Mouse (Mus musculus): ENCODE measurements around the gene Elk3.

The Elk3 gene

DNA sequence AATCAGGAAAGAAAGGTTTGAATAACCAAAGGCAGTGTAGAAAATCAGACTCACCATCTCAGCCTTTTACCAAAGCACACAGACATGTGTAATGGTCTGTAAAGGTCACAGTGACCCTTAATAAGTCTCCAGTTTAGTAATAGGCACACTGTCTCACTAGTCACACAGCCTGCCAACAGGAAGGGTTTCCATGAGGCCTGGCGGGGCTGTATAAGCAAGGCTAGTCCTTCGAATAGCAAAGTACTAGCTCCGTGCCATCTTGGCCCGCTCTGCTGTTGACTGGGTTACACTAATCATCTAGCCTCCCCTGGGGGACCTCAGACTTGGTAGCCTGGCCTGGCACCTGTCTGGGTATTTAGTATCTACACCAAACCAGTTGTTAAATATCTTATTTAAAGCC, 20.6 kb upstream of the Elk3 start:
- in situ Hi-C loops (cut with MboI), result no loop called here

DNA sequence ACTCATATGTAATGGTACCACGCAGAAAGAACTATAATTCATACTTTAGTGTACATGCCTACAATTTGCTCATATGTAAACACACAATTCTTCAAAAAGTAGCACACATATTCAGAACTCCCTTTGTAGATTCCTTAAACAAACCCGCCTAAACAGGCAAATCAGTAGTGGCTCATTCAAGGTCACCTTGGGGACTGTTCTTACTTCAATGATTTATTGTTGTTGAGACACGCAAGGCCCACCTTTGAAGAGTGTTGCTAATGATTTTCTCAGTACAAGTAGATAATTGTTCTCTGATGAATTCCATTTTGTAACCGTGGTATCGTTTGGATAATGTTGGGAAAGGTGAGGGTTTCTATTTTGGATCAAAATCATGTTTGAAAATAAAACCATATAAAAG, 17.4 kb upstream of the Elk3 start:
- in situ Hi-C loops (cut with MboI), result no loop called here

DNA sequence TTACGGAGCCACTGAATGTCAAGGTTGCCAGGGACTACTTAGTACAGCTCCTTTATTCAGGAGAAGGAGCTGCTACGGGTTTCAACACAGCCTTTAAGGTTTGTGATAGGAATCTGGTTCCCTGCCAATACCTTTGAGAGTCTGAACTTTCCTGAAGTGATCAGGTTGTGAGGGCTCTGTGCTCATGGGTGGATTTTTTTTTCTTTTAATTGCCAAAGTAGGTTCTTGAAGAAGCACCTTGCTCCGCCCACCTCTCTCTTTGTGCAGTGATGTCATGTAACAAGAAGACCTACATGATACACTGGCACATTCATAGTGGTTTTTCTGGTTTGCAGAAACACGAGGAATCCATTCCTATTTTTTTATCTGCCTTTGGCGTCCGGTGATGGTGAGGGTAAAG, 16.3 kb upstream of the Elk3 start:
- in situ Hi-C loops (cut with MboI), result no loop called here

DNA sequence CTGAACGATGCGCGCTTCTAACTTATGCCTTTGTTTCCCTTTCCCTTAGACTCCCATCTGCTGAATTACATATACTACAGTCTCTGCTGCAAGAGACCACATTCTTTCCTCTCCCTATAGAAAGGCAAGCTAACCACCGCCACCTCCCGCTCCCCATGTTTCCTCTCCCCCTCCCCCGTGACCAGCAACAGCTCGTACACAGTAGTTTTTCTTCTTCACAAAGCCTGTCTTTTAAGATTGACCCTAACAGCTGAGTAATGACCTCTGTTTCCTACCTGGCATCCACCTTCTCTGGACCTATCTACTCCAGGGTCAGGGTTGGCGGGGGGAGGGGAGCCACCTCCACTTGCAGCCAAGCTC, 15.8 kb upstream of the Elk3 start:
- in situ Hi-C loops (cut with MboI), result no loop called here

DNA sequence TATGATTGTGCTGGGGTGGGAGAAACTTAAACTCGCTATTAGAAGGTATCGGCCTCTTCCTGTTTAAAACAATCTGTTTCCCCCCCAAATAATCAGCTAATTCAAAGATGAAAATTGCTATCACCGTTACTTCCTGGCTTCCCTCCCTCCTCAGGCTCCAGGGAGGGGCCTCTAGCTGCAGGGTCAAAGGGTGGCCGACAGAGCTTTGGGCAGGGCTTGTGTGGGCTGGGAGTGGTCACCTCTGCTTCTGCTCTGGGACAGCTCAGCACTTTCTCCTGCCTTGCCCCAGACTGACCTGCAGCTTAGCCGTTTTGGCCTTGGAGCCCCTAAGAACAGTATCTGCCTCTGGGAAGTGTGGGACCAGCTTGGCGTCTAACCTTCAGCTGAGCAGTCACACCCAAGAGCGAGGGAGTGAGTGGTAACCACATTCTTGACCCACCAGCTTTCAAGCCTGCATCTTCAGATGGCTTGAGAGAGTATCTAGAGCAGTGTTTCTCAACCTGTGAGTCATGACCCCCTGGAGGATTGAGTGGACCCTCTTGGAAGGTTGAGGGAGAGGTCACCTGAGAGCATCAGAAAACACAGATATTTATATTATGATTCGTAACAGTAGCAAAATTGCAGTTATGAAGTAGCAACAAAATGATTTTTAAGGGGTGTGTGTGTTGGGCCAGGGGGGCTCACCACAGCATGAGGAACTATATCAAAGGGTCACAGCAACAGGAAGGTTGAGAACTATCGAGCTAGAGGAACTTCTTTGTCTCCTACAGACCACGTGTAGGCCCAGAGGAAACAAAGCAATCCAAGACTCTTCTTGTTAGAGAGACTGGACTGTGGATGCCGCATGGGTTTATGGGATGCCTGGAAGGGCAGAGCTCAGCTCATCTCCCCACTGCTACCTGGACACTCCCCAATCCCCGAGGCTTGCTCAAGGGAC, 15.1 kb upstream of the Elk3 start:
- in situ Hi-C loops (cut with MboI), result no loop called here

DNA sequence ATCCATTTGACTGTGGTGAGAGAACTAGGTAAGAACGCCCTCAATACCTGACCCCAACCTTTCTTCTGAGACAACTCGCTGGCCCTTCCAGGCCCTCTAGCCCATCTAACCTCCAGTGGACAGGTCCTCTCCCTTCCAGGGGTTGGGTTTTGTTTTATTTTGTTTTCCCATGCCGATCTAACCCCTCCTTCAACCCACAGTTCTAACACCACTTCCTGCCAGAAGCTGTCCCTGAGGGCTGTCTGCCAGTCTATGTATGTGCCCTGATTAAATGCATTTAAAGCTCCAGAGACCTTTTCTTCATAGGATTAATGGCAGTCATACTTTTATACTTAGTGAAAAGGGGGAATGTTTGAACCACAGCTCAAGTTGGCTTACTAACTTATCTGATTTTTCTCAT, 14.4 kb upstream of the Elk3 start:
- in situ Hi-C loops (cut with MboI), result no loop called here

DNA sequence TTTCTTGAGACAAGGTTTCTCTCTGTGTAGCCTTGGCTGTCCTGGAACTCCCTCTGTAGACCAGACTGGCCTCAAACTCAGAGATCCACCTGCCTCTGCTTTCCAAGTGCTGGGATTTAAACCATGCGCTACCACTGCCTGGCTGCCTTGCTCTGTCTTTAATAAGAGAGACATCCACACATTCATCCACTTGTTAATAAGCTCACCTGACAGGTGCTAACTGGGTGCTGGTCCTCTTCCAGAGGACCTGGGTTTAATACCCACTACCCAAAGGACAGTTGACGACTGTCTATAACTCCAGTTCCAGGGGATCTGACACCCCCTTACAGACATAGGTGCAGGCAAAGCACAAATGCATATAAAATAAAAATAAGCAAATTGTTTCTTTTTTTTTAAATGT, 13.5 kb upstream of the Elk3 start:
- in situ Hi-C loops (cut with MboI), result no loop called here

DNA sequence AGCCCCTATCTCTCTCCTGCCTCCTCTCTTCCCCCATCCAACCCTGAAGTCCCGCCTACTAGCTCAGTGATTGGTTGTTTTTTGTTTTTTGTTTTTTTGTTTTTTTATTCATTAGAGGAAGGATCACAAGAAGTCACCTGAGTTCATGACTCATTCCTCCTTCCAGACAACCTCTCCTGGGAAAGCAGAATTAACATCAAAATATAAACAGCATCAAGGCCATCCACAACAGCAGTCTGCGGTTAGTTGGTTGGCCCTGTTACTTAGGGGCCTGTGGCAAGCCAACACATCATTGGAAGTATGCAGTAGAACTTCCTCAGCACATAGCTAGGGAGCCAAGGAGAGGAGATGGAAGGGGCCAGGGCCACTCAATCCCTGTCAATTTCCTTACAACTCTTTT, 12.7 kb upstream of the Elk3 start:
- in situ Hi-C loops (cut with MboI), result no loop called here

DNA sequence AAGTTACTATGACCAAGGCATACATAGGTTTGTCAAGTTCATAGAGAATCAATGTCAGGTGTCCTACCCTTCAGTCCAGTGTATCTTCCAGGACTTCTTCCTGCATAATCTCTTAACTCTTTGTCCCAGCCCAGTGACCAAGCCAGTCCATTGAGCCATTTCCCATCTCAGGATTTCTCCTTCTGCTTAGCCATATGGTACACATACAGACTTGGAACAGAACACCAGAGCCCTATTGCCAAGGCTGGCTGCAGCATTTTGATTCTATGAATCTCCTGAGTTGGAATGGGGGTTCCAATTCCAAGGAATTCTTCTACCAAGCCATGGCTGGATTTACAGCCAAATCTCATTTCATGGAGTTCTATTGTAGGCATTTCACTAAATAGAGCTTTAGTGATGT, 10.8 kb upstream of the Elk3 start:
- in situ Hi-C loops (cut with MboI), result no loop called here

DNA sequence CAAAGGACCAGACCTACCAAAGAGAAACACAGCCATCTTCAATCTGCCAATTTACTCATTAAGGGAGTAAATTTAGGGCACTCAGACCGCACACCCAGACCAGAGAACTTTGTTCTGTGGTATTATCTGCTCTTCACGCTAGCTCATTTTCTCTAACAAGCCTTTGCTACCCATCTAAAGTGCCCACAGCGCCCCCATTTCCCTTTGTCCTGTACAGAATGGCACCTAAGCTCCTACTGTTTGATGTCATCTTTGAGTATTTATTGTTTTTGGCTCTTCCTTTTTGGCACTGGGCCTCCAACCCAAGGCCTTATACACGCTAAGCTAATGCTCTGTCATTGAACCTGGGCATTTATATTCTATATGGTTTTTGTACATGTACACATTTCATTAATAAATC, 9.2 kb upstream of the Elk3 start:
- in situ Hi-C loops (cut with MboI), result no loop called here

DNA sequence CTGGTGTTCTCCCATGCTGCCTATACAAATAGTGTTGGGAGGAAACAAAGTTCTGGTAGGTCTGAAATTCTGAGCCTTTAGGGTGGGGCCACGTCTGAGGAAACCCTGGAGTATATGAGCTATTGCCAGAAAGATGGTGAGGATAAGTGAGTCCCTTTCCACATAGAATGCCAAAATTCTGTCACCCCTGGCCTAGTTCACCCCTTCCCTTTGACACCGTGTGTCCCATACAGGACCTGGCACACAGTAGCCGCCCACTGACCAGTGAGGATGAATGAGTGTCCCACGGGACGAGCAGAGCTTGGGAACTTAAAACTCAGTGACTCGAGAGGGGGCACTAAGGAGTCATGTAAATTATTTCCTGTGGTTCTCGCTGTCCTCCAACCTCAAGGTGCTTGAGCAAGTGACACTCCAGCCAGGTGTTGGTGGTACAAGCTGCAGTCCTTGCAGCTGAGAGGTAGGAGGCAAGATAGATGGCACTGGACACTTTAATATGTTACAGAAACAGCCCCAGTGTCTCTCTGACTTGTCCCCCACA, 8.7 kb upstream of the Elk3 start:
- in situ Hi-C loops (cut with MboI), result no loop called here

DNA sequence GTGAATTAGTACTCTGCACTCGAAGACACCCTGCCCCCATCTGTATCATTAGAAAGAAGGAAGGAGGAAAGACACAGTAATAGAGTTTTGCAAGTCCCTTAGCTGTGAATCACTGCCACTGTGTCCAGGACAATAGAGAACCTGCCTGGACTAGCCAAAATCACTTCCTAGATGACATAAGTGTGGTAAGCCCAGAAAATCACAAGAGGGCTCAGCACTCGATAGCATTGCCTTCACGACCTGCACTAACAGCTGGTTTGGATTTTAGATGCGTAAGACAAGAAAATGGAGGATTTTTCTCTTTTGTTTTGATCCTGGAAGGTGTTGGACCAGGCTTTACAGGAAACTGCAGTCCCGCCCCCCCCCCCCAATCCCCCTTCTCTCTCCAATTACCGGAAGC, 6.0 kb upstream of the Elk3 start:
- in situ Hi-C loops (cut with MboI), result no loop called here

DNA sequence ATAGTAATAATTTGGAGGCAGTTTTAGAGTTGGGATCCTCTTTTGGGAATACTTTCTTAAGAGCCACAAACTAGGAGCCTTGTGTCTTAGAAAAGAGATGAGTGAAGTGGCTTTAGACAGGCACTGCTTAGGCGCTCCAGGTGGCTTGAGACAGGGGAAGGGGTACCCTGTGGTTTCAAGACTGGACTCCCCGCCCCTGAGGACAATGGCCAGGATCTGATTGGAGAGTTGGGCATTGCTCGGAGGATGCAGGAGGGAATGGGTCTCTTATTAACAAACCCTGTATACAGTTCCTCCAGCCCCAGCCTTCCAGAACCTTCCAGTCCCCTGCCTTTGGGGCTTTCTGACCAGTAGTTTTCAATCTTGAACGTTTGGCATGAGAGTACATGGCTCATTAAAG, 641 bp upstream of the Elk3 start:
- in situ Hi-C loops (cut with MboI), result no loop called here

DNA sequence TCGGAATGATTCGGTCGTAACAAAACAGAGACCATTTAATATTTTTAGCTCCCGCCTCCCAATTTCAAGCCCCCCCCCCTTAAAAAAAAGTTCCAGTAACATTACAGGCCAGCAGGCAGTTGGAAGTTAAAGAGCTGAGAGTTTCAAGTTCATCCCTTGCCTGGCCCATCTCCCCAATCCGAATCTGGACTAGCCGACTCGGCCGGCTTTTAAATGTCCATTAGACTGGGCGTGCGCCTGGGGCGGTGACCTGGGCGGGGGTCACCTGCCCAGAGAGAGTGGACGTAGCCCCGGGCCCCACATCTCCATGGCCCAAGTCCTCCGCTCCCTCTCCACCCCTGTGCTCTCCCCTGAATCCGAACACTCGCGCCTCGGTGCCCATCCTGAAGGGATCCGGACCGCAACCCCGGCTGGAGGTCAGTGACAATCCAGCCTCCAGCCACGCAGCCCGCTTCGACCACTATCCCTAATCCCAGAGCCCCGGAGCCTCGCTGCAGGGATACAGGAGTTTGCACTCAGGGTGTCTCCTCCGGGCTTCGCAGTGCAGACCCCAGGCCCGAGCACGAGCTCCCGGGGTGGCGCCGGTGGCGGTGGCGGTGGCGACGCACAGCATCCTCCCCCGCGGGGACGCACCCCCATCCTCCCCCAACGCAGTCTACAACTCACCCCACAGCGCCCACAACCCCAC, 857 bp downstream of the Elk3 start:
- in situ Hi-C loops (cut with MboI), result no loop called here

DNA sequence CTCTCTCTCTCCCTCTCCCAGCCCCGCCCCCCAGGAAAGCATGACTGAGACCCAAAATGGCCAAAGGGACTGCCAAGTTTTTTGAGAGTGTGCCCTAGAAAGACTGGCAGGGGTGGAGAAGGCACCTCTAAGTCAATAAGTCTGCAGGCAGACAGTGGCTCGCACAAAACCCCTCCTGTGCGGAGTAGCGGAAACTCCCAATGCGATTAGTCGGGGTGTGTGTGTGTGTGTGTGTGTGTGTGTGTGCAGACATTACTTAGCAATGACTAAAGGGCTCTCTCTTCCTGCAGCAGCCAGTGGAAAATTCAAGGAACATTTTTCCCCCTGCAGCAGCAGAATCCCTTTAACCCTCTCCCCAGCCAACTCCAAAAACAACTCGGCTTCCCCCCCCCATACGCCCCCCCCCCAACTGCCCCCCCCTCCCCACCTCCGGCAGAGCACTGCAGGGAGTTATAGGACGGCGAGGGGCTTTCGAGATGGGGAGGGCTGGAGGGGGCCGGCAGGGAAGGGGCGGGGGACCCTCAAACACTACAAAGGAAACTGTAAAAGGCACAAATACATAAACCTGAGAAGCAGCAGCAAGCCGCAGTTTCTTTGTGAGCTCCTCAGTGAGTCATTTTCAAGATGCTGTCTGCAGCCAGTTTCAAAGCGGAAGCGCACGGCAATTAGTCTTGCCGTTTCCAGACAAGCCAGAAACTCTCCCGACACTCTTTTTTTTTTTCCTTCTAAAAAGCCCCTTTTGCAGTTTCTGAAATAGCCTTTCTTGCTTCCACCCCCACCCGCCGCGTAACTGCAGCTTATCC, 1.6 kb downstream of the Elk3 start:
- in situ Hi-C loops (cut with MboI), result no loop called here

DNA sequence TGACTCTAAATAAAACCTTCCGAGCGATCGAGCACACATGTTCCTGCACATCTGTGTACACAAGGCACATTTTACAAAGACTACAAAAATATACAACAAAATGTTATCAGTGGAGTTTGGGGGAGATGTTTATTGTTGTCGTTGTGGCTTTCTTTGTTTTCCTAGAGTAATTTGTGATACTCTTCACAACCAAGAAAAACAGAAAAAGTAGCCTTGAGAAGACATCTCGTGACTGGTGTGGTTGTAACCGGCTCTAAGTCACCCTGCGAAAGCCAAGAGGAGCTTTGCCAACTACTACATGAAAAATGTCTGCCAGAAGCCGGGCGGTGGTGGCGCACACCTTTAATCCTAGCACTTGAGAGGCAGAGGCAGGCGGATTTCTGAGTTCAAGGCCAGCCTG, 4.6 kb downstream of the Elk3 start:
- in situ Hi-C loops (cut with MboI), result no loop called here

DNA sequence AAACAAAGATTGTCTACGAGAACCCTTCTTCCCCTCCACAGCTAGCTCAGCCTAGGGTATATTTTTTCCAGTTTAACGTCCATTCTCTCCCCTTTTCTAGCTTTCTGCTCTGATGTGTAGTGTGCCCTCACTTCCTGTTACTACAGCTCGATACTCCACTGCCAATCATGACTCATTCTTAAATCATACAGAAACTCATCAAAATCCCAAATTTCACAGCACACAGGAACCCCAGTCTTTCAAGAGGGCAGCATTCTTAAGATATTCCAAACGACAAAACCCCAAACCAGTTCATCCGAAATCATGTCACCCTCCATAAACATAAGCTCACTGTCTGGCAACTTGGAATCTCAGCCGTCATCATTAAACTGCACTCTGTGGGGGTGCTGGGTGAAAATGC, 5.0 kb downstream of the Elk3 start:
- in situ Hi-C loops (cut with MboI), result no loop called here

DNA sequence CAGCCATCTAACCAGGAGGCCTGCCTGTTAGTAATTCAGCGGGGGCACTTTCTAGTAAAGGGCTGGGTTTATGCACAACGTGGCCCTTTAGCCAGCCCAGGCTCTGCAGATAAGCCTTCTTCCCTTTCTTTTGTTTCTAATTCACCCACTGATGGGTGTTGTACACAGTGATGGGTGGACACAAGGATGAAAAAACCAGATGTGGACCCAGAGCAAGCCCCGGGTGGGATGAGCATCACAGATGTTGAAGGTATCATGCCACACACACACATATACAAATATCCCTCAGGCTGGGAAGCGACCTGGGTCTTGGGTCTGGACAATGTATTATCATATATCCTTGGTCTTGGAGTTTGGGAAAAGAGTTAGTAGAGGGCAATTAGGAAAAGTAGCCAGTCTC, 7.7 kb downstream of the Elk3 start:
- in situ Hi-C loops (cut with MboI), result no loop called here

DNA sequence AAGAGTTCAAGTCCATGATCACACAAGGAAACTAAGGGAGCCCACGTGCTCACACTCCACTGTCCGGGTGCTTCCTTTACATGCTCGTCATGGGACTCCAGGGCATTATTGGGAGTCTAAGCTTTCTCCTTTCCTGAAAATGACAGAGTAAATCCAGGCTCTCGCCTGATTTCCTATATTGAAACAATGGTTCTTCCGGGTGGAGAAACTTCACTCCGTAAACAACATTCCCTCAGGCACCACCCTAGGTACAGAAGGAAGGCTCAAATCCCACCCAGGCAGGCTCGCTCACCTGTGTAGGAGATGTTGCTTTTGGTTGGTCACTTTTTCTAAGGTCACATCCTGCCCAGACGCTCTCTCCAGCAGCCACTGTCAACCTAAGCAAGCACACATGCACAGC, 9.1 kb downstream of the Elk3 start:
- in situ Hi-C loops (cut with MboI), result no loop called here

DNA sequence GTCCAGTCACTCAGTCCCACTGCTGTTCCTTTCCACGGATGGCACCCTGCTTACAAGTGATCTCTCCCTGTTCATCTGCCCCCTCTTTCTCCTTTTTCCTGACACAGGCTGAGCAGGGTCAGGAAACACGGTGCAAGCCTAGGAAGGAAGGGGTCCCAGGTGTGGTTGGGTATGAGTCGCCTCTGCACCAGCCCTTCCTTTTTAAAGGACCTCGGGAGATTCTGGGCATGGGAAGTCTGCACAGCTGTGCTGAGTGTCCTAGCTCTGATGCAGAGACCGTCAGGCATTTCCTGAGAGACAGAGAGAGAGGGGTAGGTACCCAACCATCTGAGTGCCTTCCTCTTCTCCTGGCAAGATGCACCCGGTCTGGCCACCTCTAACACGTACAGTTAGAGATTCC, 12.7 kb downstream of the Elk3 start:
- in situ Hi-C loops (cut with MboI), result no loop called here

DNA sequence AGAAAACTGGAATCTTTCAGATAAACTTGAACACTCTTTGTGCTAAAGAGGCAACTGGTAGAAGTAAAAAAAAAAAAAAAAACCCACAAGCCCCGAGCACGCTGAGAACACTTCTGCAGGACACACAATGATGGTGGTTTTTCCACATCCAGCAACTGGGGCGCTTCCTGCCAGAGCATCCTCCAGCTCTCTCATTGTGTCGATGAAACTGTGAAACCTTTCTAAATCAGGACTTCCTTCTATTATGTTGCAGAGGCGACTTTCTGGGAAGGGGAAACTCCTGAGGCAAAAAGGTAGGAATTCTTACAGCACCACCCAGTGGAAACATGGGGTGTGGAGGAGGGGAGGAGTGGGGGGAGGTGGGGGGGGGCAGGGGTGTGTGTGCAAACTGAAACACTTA, 13.2 kb downstream of the Elk3 start:
- in situ Hi-C loops (cut with MboI), result no loop called here

DNA sequence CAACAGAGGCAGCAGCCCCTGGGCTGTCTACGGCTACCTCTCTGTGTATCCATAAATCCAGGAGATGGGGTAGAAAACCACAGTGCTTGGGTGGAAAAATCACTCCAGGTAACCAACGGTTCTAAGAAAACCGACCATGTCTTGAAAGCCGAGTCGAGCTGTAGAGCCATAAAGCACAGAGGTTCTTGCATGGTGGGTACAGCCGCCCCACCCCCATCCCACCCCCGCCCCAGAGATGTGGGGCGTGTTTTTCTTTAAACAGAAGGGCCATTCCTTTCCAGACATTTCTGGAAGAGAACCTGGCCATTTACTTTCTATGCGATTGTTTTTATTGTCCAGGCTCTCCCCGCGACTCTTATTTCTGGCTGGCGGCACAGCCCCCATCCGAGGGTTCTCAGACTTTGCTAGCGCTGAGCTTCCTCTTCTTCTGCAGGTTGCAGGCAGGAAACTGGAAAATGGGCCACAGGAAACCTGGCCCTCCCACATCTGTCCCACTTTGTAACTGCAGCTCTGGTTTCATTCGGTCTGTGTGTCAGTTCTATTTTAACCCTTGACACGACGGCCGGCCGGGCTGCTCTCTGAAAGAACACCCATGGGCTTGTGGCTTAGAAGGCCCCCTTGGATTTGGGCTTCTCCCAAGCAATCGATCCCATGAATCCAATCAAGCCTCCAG, 16.3 kb downstream of the Elk3 start:
- in situ Hi-C loops (cut with MboI), result no loop called here
